ENCODE assay signal across 11 mouse cellular contexts in genomic region chr19:32470570-32471263, GRCm38 (mm10). TPM values are rescaled to one million over a fixed set of nuclear protein-coding genes. Genes with fewer than 3 reads are reported as not detected.
DNase-seq lines count a peak whose midpoint lies in the region; ATAC-seq and TF ChIP-seq lines count a peak whose summit lies in the region.
"Had no signal": no experiment of that assay in that cellular context is flagged by ENCODE, and none has a peak within 500 bp of the region (broad histone marks: within the 10 kb centered on the region; RNA-seq: fewer than 3 reads in every experiment).

No protein-coding gene starts in this region.

- no peaks in the 10 kb centered on the region for H3K36me3 ChIP-seq in heart, embryonic 15.5 days
- H3K36me3 ChIP-seq in midbrain, embryonic 11.5 days (ENCODE audit: control insufficient read depth, insufficient read depth, low read length), result no peaks in the 10 kb centered on the region
- no peaks in the 10 kb centered on the region for H3K36me3 ChIP-seq in midbrain, embryonic 13.5 days
- H3K36me3 ChIP-seq in liver, embryonic 15.5 days (replicated peaks), result no peaks in the 10 kb centered on the region
- H3K36me3 ChIP-seq in myocyte (ENCODE audit: control insufficient read depth, insufficient read depth), result no peaks in the 10 kb centered on the region
- H3K36me3 ChIP-seq: embryonic facial prominence, embryonic 15.5 days; G1E had no signal

- TF ChIP-seq POLR2A in myocyte (IDR thresholded peaks at IDR 0.05; ENCODE audit: insufficient read length, low read depth), result no peak

- no peaks in the 10 kb centered on the region for H3K79me2 ChIP-seq in myocyte (ENCODE audit: control insufficient read depth, insufficient read depth)

- 82% methylated on average over 13 of the region's 13 CpGs for WGBS in heart, embryonic 15.5 days
- 89% methylated on average over 13 of the region's 13 CpGs for WGBS in midbrain, embryonic 11.5 days
- WGBS in midbrain, embryonic 13.5 days, result 90% methylated on average over 13 of the region's 13 CpGs
- 72% methylated on average over 13 of the region's 13 CpGs for WGBS in liver, embryonic 15.5 days (ENCODE audit: insufficient replicate concordance)

- no peak overlapping the region for H3ac ChIP-seq in myocyte (ENCODE audit: control insufficient read depth, insufficient read length)

- no peaks in the 10 kb centered on the region for H3K27me3 ChIP-seq in heart, embryonic 15.5 days
- no peaks in the 10 kb centered on the region for H3K27me3 ChIP-seq in midbrain, embryonic 11.5 days (ENCODE audit: control insufficient read depth, insufficient read depth, low read length)
- no peaks in the 10 kb centered on the region for H3K27me3 ChIP-seq in midbrain, embryonic 13.5 days
- no peaks in the 10 kb centered on the region for H3K27me3 ChIP-seq in liver, embryonic 15.5 days
- no peaks in the 10 kb centered on the region for H3K27me3 ChIP-seq in myocyte (ENCODE audit: control insufficient read depth, insufficient read depth, insufficient read length)
- H3K27me3 ChIP-seq: embryonic facial prominence, embryonic 15.5 days had no signal

- ATAC-seq in heart, embryonic 15.5 days (replicated peaks; ENCODE audit: insufficient number of reproducible peaks, insufficient read depth, low FRiP score, low read depth), result no peak
- ATAC-seq in midbrain, embryonic 11.5 days (ENCODE audit: low FRiP score), result peak; percentile 33; the same call in 1 of the 2 replicates
- no peak for ATAC-seq in midbrain, embryonic 13.5 days
- ATAC-seq in liver, embryonic 15.5 days (ENCODE audit: insufficient read depth), result no peak

- no peaks in the 10 kb centered on the region for H3K4me1 ChIP-seq in heart, embryonic 15.5 days (replicated peaks)
- H3K4me1 ChIP-seq in midbrain, embryonic 11.5 days (ENCODE audit: control insufficient read depth, insufficient read depth, low read length), result no peaks in the 10 kb centered on the region
- H3K4me1 ChIP-seq in midbrain, embryonic 13.5 days (replicated peaks), result no peaks in the 10 kb centered on the region
- peaks cover 20% of the 10 kb centered on the region for H3K4me1 ChIP-seq in liver, embryonic 15.5 days (replicated peaks)
- H3K4me1 ChIP-seq: embryonic facial prominence, embryonic 15.5 days had no signal

- no peak for DNase-seq in heart, postnatal 4 days
- DNase-seq in midbrain, embryonic 11.5 days (ENCODE audit: low spot score, missing footprints), result no peak
- DNase-seq in thymus, postnatal 4 days, result no peak
- DNase-seq in adipocyte (ENCODE audit: low spot score), result no peak
- DNase-seq: adrenal gland, postnatal 25 days had no signal

- H3K4me2 ChIP-seq in heart, embryonic 15.5 days, result 0 out of 2 replicates have a peak overlapping the region, but pooled peaks have one; percentile 11
- no peak overlapping the region for H3K4me2 ChIP-seq in midbrain, embryonic 11.5 days
- H3K4me2 ChIP-seq in midbrain, embryonic 13.5 days (replicated peaks), result no peak overlapping the region
- H3K4me2 ChIP-seq in liver, embryonic 15.5 days, result peak overlapping the region; percentile 38; the same call in 1 of the 2 replicates
- H3K4me2 ChIP-seq in myocyte (ENCODE audit: low read depth), result peak overlapping the region; percentile 1
- H3K4me2 ChIP-seq: embryonic facial prominence, embryonic 15.5 days had no signal

- H3K9me3 ChIP-seq in heart, embryonic 15.5 days (replicated peaks), result no peaks in the 10 kb centered on the region
- H3K9me3 ChIP-seq in midbrain, embryonic 11.5 days (ENCODE audit: control insufficient read depth, low read length), result no peaks in the 10 kb centered on the region
- no peaks in the 10 kb centered on the region for H3K9me3 ChIP-seq in midbrain, embryonic 13.5 days
- H3K9me3 ChIP-seq in liver, embryonic 15.5 days (replicated peaks), result no peaks in the 10 kb centered on the region
- H3K9me3 ChIP-seq: embryonic facial prominence, embryonic 15.5 days had no signal

- H3K4me3 ChIP-seq in heart, embryonic 15.5 days, result no peak overlapping the region
- no peak overlapping the region for H3K4me3 ChIP-seq in midbrain, embryonic 11.5 days (ENCODE audit: low read depth, low read length)
- no peak overlapping the region for H3K4me3 ChIP-seq in midbrain, embryonic 13.5 days (replicated peaks)
- H3K4me3 ChIP-seq in liver, embryonic 15.5 days (replicated peaks), result no peak overlapping the region
- H3K4me3 ChIP-seq in myocyte, result no peak overlapping the region
- H3K4me3 ChIP-seq: embryonic facial prominence, embryonic 15.5 days had no signal

- H3K27ac ChIP-seq in heart, embryonic 15.5 days, result no peak overlapping the region
- H3K27ac ChIP-seq in midbrain, embryonic 11.5 days (ENCODE audit: low read depth, low read length), result no peak overlapping the region
- no peak overlapping the region for H3K27ac ChIP-seq in midbrain, embryonic 13.5 days
- H3K27ac ChIP-seq in liver, embryonic 15.5 days (replicated peaks), result no peak overlapping the region
- H3K27ac ChIP-seq: embryonic facial prominence, embryonic 15.5 days had no signal

- no peak overlapping the region for H3K9ac ChIP-seq in heart, embryonic 15.5 days
- no peak overlapping the region for H3K9ac ChIP-seq in midbrain, embryonic 11.5 days (ENCODE audit: low read length)
- H3K9ac ChIP-seq in midbrain, embryonic 13.5 days (replicated peaks), result no peak overlapping the region
- no peak overlapping the region for H3K9ac ChIP-seq in liver, embryonic 15.5 days
- H3K9ac ChIP-seq: embryonic facial prominence, embryonic 15.5 days had no signal

TF ChIP-seq in myocyte, 11 proteins besides CTCF, POLR2A, EP300 and RAD21:
- TF ChIP-seq TCF3 (IDR thresholded peaks at IDR 0.05; ENCODE audit: insufficient read length, low read depth) (no peak), MYOD1 (IDR thresholded peaks at IDR 0.05; ENCODE audit: control insufficient read depth in 1 of 3, insufficient read length in 2 of 3, low read depth in 2 of 3) (no peak), USF1 (IDR thresholded peaks at IDR 0.05; ENCODE audit: low read depth) (no peak), REST (IDR thresholded peaks at IDR 0.05; ENCODE audit: insufficient read depth, insufficient read length) (no peak), MAX (IDR thresholded peaks at IDR 0.05; ENCODE audit: low read depth) (no peak), POLR2AphosphoS2 (IDR thresholded peaks at IDR 0.05; ENCODE audit: insufficient read length, low read depth) (no peak), MYOG (IDR thresholded peaks at IDR 0.05; ENCODE audit: control insufficient read depth in 1 of 3, insufficient read depth in 1 of 3, insufficient read length in 2 of 3, low read depth in 2 of 3) (no peak), CEBPB (IDR thresholded peaks at IDR 0.05; ENCODE audit: insufficient read depth, poor library complexity, severe bottlenecking) (no peak), TCF12 (IDR thresholded peaks at IDR 0.05; ENCODE audit: insufficient read depth, poor library complexity, severe bottlenecking) (no peak), E2F4 (IDR thresholded peaks at IDR 0.05; ENCODE audit: insufficient read depth) (no peak), SRF (IDR thresholded peaks at IDR 0.05; ENCODE audit: control insufficient read depth, insufficient read length, low read depth) (no peak)

RNA-seq across cellular contexts. Expression of gene Rpl9-ps6, which starts 4.3 kb away (rescaled TPM):
- polyA plus RNA-seq in heart, embryonic 15.5 days (2015; fragmentation: Nextera tagmentation; extraction: Ambion mirVana), result 55.3 and 74.5 TPM in 2 replicates
- 10 to 100 TPM; 61.0 to 71.0 TPM for total RNA-seq in heart, postnatal 4 days (2021)
- 78.5 and 81.3 TPM in 2 replicates for polyA plus RNA-seq in midbrain, embryonic 11.5 days (2014; fragmentation: Nextera tagmentation; extraction: Ambion mirVana)
- polyA plus RNA-seq in midbrain, embryonic 13.5 days (2015; fragmentation: Nextera tagmentation; extraction: Ambion mirVana), result 70.7 and 97.8 TPM in 2 replicates
- 35.2 and 55.6 TPM in 2 replicates for polyA plus RNA-seq in liver, embryonic 15.5 days (2015; fragmentation: Nextera tagmentation; extraction: Ambion mirVana)
- 91.2 TPM for polyA plus RNA-seq in myocyte (2012; fragmentation: generic; extraction: Trizol)

RNA-seq across cellular contexts. Expression of gene Minpp1, which starts 14.9 kb away (rescaled TPM):
- 44.0 and 47.8 TPM in 2 replicates for polyA plus RNA-seq in heart, embryonic 15.5 days (2015; fragmentation: Nextera tagmentation; extraction: Ambion mirVana)
- 10 to 100 TPM; 28.6 to 29.8 TPM for total RNA-seq in heart, postnatal 4 days (2021)
- polyA plus RNA-seq in midbrain, embryonic 11.5 days (2014; fragmentation: Nextera tagmentation; extraction: Ambion mirVana), result 68.9 and 73.8 TPM in 2 replicates
- polyA plus RNA-seq in midbrain, embryonic 13.5 days (2015; fragmentation: Nextera tagmentation; extraction: Ambion mirVana), result 54.4 and 54.9 TPM in 2 replicates
- polyA plus RNA-seq in liver, embryonic 15.5 days (2015; fragmentation: Nextera tagmentation; extraction: Ambion mirVana), result 82.9 and 84.9 TPM in 2 replicates
- polyA plus RNA-seq in myocyte (2012; fragmentation: generic; extraction: Trizol), result 22.9 TPM

Comparison
In these comparisons a context has a peak if more than half of its experiments do, and no peak if none do; other contexts are left out.
1. H3K4me2 ChIP-seq: peak in heart, embryonic 15.5 days (single experiment), liver, embryonic 15.5 days (single experiment) and myocyte (single experiment); none in midbrain, embryonic 11.5 days (single experiment) and midbrain, embryonic 13.5 days (single experiment).